Mouse (Mus musculus): ENCODE results near the gene Ccs.

The Ccs gene

GRCm38 (mm10) chr19:4782891-4783290, 56.2 kb downstream of the Ccs start:
- no peak for DNase-seq (ENCODE audit: low read depth)
